Mouse (Mus musculus) frontal cortex, postnatal 36 days (tissue): ENCODE measurements around the gene Slc25a33.
"Not testable (repeated sequence)": the region's sequence is repeated elsewhere in the genome, so short reads cannot be mapped to it uniquely, and the experiment has no call there.

ENCODE experiments used
- DNase-seq, 2 experiments: peaks; one replicate each; pipeline ENCODE4 v3.0.0; 2022; ENCODE audit warnings: low spot score in 2 of 2

Gene Slc25a33

DNA sequence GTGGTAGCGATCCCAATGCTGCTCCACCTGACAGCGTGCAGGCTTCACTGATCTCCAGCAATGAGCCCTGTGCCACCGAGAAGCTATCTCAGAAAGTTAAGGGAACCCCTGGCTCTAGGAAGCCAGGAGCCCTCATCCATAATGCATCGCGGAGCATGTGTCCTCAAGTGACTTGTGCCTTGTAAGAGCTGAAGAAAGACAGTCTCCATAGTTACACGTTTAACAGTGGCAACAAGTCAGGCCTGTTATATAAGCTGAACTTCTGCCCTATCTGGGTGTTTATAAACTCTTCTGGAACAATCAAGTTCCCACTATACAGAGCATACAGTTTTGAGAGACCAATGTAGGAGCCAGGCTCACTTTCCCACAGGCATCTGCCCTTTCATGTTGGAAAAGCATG lies 15.7 kb downstream of the Slc25a33 start:
- no peak for DNase-seq

DNA sequence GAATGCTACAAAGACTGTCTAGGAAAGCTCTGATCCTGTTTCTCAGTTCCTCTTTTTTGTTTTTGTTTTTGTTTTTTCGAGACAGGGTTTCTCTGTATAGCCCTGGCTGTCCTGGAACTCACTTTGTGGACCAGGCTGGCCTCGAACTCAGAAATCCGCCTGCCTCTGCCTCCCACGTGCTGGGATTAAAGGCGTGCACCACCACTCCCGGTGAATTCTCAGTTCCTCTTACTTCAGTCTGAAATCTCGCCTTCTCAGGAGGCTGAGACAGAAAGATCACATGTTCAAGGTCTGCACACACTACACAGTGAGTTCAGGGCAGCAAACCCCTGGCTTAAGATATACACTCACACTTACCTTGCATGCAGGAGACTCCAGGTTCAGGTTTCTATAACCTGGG lies 17.5 kb downstream of the Slc25a33 start:
- not testable (repeated sequence) for DNase-seq

DNA sequence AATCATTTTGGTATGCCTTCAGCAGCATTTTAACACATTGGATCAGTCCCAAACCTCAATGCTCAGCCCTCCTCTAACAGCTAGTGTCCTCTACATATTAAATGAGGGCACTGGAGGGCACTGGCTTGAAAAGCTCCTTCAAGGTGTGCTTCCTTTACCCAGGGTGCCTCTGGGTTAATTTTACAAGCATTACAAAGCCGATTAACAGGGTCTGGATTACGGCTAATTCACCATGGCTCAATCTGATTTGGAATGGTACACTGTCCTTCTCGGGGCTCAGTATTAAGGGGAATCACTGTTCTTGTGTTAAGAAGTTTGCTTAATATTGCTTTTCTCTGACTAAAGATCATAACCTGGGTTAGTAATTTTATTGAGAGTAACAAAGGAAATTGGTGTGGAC lies 21.2 kb downstream of the Slc25a33 start:
- no peak for DNase-seq

DNA sequence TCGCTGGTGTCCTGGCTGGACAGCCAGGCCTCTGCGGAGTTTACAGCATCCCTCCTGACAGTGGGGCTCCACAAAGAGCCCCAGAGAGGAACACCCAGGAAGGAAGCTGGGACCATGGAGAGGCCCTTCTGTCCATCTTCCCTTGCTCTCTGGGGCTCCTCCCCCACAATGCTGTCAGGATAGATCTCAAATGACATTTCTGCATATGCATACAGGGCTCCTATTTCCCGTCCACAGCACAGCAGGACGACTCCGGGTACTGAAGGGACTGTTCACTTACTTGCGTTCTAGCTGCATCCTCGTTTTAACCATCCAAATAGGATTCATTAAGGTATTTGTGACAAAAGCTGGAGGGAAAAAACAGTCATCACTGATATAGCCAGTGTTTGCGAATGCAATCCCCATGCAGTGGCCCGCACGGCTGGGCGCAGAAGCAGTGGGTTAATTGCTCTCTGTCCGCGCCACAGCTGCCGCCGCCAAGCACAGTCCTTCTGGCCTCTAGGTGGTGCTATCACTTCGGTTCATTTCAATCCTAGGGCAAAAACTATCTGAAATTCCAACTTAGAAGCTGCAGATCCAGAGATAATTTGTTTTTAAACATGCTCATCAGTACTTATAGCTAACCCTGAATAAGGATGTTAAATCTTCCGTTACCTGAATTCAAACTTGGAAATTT lies 21.8 kb downstream of the Slc25a33 start:
- DNase-seq, result peak in 1 of 2 experiments; percentile 77

DNA sequence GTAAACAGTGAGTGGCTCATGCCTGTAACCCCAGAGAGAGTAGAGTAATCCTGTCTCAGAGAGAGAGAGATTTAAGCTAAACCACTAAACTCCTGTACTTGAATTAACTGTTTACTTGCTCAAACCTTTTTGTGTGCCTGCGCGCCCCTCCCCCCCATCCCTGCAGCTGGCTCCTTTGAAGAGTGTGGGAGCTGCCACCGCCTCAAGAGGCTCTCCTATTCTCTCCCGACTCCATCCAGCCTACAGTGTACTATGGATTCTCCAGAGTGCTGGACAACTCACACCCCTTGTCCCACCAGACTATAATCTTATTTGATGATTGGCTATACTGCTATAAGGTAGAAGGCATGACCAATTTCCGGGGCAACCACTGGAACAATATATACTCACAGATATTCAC lies 23.4 kb downstream of the Slc25a33 start:
- DNase-seq, result no peak

DNA sequence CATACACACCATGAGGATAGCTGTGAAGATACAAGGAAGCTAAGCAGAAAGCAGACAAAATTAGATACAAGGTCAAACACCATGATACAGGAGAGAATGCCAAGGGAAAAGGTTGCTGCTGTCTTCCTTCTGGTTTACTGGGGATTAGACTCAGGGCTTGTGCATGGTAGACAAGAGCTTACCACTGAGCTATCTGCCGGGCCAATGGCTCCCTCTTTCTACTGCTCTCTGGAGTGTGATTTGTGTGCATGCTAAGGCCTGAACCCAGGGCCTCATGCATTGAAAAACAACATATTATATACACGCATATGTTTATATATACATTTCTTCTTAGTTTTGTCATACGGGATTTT lies 24.4 kb downstream of the Slc25a33 start:
- not testable (repeated sequence) for DNase-seq

DNA sequence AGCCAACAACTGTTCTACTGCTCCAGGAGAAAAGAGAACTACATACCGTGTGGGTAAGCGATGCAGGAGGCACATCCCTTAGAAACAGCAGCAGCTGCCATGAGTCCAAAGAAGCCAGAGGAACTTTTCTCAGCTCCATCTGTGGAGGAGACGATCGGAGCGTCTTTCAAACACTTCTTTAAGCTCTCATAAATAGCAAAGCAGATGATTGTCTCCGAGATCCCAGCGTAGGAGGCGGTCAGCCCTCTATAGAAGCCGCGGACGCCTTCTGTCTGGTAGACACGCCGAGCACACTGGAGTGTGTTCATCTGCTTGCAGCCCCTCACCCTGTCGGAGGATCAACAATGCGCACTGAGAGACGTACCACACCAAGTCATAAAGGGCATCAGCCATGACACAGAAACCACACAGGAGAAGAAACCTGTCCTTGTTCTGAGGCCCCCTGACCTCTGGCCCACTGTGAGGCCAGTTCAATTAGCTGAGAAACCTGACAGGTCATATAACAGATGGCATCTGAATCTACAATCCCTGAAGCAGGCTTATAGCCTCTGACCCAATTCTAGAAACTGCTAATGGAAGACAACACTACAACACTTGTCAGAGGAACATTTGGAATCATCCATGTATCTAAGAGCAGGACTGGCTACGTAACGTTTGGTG lies 24.9 kb downstream of the Slc25a33 start:
- DNase-seq, result no peak

DNA sequence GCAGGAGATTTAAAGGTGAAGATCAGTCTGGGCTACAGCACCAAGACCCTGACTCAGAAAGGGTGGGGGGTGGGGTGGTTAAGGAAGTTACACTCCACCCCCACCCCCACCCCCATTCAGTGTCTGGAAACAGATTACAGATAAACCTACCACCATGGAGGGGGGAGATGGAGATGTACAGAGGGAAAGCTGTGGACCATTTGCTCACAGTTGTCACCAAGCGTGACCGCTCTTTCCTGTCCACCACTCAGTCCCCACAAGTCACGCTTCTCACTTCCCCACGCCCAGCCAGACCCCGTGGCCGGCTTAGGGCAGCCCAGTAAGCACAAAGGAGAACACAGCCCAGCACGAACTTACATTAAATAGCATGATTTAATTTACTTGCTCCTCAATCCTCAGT lies 30.0 kb downstream of the Slc25a33 start:
- no peak for DNase-seq

DNA sequence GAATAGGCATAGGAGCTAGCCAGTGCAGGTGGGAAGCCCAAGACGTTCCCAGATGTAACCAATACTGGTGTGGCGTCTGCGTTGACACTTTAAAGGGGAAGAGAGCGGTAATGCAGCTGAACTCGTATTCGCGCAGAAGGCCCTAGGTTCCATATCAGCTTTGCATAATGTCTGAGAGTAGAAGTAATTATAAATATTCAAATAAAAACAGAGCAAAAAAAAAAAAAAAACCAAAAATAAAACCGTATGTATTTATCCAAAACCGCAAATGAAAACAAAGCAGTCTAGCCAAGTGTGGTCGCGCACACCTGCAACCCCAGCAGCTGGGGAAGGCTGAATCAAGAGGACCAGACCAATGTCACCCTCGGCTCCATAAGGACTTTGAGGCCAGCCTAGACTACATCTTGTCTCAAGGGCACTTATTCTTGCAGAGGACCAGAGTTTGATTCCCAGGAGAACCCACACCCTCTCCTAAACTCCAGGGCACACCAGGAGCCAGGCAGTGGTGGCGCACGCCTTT lies 32.0 kb downstream of the Slc25a33 start:
- no peak for DNase-seq

DNA sequence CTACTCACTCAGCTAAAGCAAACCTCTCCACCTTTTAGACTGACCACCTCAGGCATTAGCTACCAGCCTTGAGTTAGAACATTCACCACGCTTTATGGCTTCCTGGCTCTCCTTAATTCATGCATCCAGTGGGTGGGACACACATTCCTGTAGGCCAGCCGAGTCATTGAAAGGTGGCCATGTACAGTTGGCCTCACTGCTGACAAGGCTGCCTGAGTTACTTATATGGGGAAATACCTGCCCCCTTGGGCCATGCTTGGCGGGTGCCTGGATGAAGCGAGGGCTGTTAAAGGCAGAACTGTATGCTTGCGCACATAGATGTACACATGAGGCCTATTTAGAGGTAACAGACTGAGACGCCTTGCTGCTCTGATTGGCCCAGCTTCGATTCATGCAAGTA lies 33.8 kb downstream of the Slc25a33 start:
- no peak for DNase-seq

DNA sequence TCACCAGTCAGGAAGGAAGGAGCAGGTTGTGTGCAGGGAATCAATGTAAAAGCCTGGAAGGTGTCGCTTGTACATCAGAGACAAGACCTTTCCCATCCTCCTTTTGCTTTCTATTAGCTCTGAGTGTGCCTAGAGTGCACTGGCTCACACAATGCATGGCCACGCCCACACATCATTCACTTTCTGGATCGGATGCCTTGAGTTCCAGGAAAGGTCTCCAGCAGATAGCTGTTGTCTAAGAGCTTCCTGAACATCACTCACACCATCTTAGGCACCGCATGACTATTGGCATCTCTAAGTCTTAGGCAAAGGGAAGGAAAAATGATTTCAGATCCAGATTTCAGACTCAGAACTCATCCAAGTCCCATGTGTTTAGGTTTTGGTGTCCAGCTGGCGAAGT lies 34.6 kb downstream of the Slc25a33 start:
- DNase-seq, result no peak

DNA sequence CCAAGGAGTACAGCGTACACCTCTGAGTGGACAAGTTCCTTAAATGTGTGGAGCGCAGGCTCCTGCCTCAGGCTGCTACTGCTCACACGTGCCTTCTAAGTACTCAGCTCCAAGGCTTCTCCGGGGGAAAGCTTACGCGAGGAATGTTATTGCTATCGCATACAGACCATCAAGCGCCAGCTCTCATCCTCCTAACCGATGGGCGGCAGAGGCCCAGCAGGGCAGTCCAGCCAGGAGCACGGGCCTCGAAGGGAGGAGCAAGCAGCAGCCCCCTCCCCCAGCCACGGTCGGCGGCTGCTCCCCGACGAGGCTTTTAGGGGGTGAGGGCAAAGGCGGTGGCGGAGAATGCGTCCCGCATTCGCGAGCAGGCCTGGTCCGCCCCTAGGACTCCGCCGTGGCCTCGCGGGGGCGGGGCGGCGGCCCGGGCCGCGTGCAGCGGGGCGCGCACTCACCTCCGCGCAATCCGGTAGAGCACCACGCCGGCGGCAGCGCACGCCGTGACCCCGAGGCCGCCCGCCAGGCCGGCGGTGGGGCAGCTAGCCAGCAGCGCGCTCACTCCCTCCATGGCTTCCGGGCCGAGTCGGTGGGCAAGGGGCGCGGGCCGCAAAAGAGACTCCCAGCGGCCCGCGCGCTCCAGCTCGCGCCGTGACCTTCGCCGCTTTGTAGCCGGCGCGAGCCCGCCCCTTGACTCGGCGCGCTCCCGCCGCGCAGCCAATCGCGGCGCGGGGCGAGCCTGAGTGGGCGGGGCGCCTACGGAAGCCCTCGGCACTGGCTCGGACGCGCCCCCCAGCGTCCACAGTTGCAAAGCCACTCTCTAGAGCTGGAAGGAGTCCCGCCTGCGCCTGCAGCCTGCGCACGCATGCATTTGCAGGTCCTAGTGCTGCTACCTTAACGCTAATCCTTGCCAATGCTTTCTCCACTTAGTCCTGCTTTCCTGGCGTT lies 36.4 kb downstream of the Slc25a33 start, which contains the start of gene Tmem201:
Gene Tmem201, minus strand, starts transcription at position 662 of the 942 bp plus-strand sequence.
- peak; percentile 91 to 97 for DNase-seq

DNA sequence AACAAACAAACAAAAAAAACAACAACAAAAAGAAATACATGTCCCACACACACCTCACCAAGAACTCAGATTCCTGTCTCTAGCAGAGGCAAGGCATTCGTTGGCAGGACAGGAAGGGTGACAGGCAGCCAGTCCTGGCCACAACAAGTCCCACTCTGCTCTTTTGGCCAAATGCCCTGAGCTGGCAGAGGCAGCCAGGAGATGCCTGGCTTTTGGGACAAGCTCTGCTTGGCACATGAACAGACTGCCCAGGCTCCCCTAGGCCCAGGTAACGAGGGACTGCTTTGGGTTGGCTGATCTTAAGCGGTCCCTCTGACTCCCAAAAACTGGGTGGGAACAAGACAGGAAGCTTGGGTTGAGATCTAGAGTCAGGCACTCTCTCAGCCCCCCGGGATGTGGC lies 37.5 kb downstream of the Slc25a33 start:
- DNase-seq, result no peak

DNA sequence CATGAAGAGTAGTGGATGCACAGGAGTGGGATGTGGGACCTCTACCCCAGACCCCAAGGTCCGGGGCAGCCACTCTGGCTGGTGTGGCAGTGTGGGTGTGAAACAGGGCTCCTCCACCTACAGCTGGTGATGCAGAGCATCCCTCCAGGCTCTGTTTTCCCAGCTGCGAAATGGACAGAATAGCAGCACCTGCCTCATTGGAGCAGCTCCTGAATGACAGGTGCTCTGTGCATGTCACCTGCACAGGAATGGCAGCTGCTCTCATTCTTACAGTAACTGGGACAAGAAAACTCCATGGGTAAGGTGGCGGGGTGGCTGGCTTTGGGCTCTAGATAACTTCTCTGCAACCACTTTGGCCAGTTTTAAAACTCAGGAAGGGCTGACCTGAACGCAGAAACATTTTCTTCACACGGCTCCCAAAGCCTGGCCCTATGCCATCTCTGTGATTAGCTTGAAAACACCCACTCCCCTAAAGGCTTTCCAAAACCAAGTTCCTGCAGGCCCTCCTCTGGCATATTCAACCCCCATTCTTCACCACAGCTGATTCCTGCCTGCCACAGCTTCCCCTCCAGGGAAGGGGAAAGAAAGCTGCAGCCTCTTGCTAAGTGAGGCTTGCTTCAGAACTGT lies 38.3 kb downstream of the Slc25a33 start:
- DNase-seq, result no peak

DNA sequence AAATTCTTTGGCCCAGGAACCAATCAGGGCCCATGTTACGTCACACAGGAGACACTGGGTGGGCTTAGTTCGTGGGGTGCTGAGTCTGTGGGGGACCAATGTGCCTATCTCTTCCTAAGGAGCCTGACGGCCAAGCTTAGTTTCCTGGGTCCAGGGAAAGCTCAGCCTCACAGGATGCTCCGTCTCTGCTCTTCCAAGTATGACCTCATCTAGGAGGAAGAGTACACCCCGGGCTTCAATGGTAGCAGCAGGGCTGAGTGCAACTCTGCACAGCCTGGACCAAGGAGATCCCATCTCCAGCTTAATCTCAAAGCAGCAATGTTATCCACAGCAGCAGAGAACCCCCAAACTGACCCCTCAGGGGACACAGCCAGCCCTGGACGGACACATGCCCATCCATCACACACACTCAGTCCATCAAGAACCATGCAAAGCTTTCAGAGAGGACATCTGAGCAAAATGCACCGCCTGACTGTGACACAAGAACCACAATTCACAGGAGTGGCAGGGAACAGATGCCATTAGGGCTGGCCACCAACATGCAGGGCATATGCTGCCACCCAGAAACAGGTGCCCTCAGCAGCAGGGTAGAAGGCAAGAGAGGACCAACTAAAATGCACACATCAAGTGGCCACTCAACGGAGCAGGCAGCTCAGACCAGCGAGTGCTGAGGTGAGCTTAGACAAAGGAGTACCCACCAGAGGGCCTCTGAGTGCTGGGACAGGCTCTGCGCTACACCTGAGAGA lies 39.2 kb downstream of the Slc25a33 start:
- no peak for DNase-seq

DNA sequence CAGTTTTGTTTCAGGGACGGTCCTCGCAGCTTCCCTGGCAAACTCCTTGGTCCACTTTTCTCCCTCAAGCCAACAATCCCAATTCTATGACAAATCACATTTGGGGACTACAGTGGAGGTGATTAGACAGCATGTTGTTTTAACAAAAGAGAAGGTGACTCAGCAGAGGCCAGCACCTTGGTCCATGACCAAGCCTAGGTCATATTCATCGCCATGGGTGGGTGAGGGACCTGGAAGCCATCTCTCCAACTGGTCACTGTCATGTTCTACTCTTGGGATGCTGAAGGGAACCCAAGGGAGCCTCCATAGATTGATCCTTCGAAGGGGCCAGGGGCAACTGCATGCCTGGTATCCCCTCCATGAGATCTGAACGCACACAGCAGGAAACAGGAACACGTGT lies 39.8 kb downstream of the Slc25a33 start:
- DNase-seq, result no peak

DNA sequence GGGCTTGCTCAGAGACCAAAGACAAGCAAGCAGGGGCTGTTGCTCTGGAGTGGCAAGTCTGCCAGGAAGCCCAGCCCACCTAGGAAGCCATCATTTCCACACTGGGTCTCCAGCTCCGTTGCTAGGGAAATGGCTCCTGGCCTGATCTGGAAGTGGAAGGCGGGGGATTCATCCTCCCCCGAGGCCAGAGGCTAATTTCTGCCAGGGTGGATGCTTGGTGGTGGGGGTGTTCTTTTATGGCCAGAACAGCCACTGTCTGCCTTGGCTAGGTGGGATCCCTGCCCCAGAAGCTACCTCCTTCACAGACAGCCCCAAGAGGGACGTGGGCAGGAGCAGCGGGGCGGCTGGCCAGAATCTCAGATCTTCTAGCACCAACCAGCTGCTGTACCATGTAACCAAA lies 40.3 kb downstream of the Slc25a33 start:
- peak; percentile 58 to 66 for DNase-seq

DNA sequence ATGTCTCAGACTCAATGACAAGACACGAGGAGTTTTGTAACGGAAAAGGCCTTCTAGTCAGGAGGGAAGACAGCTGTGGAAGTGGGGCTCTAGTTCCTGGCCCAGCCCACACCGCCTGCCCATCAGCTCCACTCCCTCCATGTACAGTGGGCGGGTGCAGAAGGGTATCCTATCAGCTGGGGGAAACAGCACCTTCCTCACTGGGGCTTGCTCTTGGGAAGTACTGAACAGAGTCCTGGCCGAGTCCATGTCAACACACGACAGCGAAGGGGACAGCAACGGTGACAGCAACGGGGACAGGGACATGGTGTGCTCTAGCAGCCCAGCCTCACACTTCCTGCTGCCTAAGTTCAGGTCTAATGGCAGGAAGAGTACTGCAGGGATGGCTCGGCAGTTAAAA lies 41.3 kb downstream of the Slc25a33 start:
- DNase-seq, result no peak

DNA sequence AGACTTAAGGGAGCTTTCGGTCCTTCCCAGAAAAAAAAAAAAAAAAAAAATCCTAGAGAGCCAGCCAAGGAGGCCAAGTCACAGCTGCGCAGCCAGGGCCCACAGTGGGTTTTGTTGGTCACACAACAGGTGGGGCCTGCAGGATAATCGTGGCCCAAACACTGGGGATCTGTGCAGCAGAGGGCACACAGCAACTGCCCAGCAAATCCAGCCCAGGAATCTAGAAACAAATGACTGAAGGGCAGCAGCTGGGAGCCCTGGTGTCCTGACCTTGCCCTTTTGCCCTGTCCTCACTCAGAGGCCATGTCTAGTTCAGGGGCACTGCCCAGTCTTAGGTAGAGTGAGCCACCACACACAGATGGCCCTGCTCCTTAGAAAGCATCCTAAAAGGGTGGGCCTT lies 41.8 kb downstream of the Slc25a33 start:
- no peak for DNase-seq

DNA sequence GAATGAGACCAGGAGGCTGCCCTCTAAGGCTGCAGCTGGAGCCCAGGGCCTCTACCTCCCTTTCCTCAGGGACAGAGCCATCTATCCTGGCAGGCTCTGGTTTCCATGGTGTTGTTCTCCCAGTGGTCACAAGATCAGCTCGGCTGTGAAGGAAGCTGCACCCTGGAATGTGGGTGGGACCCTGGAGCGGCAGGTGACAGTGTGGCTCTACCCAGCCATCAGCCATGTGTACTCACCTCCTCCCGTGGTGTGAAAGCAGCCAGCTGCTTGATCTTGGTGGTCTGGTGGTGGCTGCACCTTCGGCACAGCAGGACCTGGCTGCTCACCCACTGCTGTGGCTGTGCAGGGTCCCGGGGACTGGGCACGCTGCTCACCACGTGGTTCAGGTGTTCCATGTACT lies 43.2 kb downstream of the Slc25a33 start:
- no peak for DNase-seq

DNA sequence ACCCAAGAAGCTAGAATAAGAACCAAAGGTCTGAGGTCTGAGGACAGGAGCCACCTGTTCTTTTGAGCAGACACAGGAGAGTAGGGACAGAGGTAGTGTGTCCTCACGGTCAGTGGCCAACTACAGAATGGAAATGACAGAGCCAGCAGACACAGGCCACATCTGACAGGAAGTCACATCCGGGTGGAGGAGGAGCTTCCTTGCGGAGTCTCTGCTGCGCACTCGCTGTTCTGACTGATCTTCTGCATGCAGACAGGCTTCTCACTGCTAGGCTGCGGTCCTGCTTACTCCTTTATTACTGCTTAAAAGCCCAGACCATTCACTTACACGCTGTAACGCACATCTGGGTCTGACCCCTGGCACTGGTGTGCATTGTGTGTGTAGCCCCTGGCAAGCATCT lies 45.3 kb downstream of the Slc25a33 start:
- no peak for DNase-seq
